Mouse (Mus musculus): ENCODE measurements at regions not wholly inside any gene's neighbourhood (a gene's known extent, or its start where the extent isn't known, plus 50 kb on each side); places are given as distances from the start of the nearest gene placed in this dataset.

DNA sequence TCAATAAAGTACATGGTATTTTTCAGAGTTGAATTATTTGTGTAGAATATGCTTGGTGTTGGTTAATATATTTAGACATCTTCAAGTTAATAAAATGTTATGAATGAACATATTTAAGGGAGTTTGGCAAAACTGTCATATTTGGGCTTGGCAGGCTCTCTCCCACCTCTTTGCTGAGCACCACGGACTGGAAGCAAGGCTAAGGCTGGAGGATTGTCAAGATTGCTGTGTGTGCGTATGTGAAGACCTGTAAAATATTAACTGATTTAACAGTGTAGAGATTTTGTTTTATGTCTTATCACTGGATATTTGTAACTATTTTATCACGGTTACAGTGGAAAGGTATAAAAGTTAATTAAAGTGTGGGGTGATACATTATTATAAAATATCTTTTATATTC lies 363.3 kb downstream of the Casp12 start:
- TF ChIP-seq CTCF (IDR thresholded peaks at IDR 0.05; ENCODE audit: extremely low read depth, insufficient read depth, low read length) (no peak), POLR2A (IDR thresholded peaks at IDR 0.05; ENCODE audit: extremely low read depth, insufficient read depth, low read length) (no peak)

Measured in cortical plate, adult 2 months (tissue).